Mouse (Mus musculus): ENCODE data around the gene Sumo1. TPM values are rescaled to one million over a fixed set of nuclear protein-coding genes. Genes with fewer than 3 reads are reported as not detected.

Gene Sumo1
- total RNA-seq (2012; rRNA removed) (122 and 154 TPM in 2 replicates), total RNA-seq (2014; rRNA removed) (505 and 559 TPM in 2 replicates), polyA plus RNA-seq (2012; ENCODE audit: insufficient read length, low read depth) (296 and 297 TPM in 2 replicates)

DNA sequence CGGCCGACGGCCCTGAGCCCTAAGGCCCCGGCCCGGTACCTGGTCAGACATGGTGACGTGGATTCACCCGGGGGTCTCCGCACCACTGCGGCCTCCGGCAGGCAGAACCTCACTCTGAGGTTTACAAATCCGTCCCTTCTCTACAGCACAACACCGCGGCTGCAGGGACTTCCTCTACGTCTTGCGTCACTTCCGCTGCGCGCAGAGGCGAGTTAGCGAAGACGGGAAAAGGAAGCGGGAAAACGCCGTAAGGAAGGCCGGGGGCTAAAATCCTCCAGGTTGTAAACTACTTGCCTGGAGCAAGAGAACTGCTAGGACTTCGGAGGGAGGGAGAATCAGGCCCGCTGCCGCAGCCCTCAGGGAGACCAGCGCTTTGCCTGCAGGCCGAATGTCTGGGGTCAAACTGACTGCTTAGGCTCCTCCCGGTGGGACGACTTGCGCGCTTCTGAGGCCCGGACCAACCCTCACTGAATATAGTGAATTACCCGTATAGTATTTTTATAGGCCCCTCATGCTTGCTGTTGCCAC is at the start of gene Sumo1:
Gene Sumo1 (minus strand): TSS at position 194 of the 528 bp plus-strand sequence.
- TF ChIP-seq E2F4 (IDR thresholded peaks at IDR 0.05; ENCODE audit: insufficient replicate concordance, low read depth, low read length) (peak; percentile 86; the same call in 1 of the 2 replicates), NRF1 (IDR thresholded peaks at IDR 0.05; ENCODE audit: low read depth, low read length) (0 out of 2 replicates have a peak, but pooled peaks have one; percentile 14), ZKSCAN1 (IDR thresholded peaks at IDR 0.05; ENCODE audit: borderline replicate concordance, low read depth, low read length) (no peak), POLR2A (IDR thresholded peaks at IDR 0.05; ENCODE audit: low read depth, low read length) (peak; percentile 90), MYC (IDR thresholded peaks at IDR 0.05; ENCODE audit: low read depth, low read length) (peak; percentile 63; the same call in 1 of the 2 replicates), MAX (IDR thresholded peaks at IDR 0.05; ENCODE audit: low read length) (peak; percentile 49; the same call in 1 of the 2 replicates), KAT2A (IDR thresholded peaks at IDR 0.05; ENCODE audit: insufficient replicate concordance, low read length) (peak; percentile 68; the same call in 1 of the 2 replicates), CHD2 (IDR thresholded peaks at IDR 0.05; ENCODE audit: low read length) (0 out of 2 replicates have a peak, but pooled peaks have one; percentile 36), TBP (conservative IDR thresholded peaks at IDR 0.05; ENCODE audit: low read depth, low read length) (peak; percentile 84), TCF12 (IDR thresholded peaks at IDR 0.05; ENCODE audit: low read depth, low read length) (peak; percentile 84), HCFC1 (IDR thresholded peaks at IDR 0.05; ENCODE audit: low read depth, low read length) (peak; percentile 83), ZNF384 (IDR thresholded peaks at IDR 0.05; ENCODE audit: low read depth, low read length) (no peak), ELF1 (IDR thresholded peaks at IDR 0.05; ENCODE audit: low read depth, low read length) (peak; percentile 89), SIN3A (IDR thresholded peaks at IDR 0.05; ENCODE audit: low read length) (peak; percentile 80), ZMIZ1 (IDR thresholded peaks at IDR 0.05; ENCODE audit: low read depth, low read length) (peak; percentile 89), RCOR1 (conservative IDR thresholded peaks at IDR 0.05; ENCODE audit: low read depth, low read length) (no peak), POLR2AphosphoS2 (IDR thresholded peaks at IDR 0.05; ENCODE audit: low read depth, low read length) (peak; percentile 76; the same call in 1 of the 2 replicates), MAZ (IDR thresholded peaks at IDR 0.05; ENCODE audit: low read depth, low read length) (no peak), CTCF (conservative IDR thresholded peaks at IDR 0.05 in 1 of 2, IDR thresholded peaks at IDR 0.05 in 1 of 2; ENCODE audit: low read depth in 2 of 2, low read length in 2 of 2) (no peak), EP300 (IDR thresholded peaks at IDR 0.05; ENCODE audit: low read length) (no peak), BHLHE40 (IDR thresholded peaks at IDR 0.05; ENCODE audit: low read depth, low read length) (0 out of 2 replicates have a peak, but pooled peaks have one; percentile 23), USF2 (conservative IDR thresholded peaks at IDR 0.05; ENCODE audit: low read depth, low read length) (no peak), NELFE (IDR thresholded peaks at IDR 0.05; ENCODE audit: low read depth, low read length) (peak; percentile 88), MXI1 (IDR thresholded peaks at IDR 0.05; ENCODE audit: low read depth, low read length) (peak; percentile 60), UBTF (IDR thresholded peaks at IDR 0.05; ENCODE audit: low read depth, low read length) (no peak), JUN (IDR thresholded peaks at IDR 0.05; ENCODE audit: insufficient read depth, low read depth, low read length) (no peak), IRF4 (IDR thresholded peaks at IDR 0.05; ENCODE audit: low read depth, low read length) (peak; percentile 50)
- Histone ChIP-seq H3K27ac (ENCODE audit: insufficient read depth, low read depth) (peak within 1 kb of the TSS; percentile 64), H3K4me2 (ENCODE audit: insufficient read depth, low read depth, poor library complexity, severe bottlenecking) (peak within 1 kb of the TSS; percentile 96), H3K79me2 (replicated peaks; ENCODE audit: control insufficient read depth, extremely low read depth, insufficient read depth, poor library complexity, severe bottlenecking) (peaks cover 60% of the 10 kb centered on the region), H3K9me3 (replicated peaks; ENCODE audit: low read length) (no peaks in the 10 kb centered on the region), H3K27me3 (replicated peaks) (no peaks in the 10 kb centered on the region), H3K4me3 (replicated peaks in 1 of 3; ENCODE audit: low read depth in 2 of 3, low read length in 2 of 3, poor library complexity in 1 of 3) (peak within 1 kb of the TSS; percentile 87 to 97 (median 89)), H3K4me1 (ENCODE audit: control insufficient read depth in 1 of 2, insufficient read depth in 2 of 2) (peaks cover 6 to 40% of the 10 kb centered on the region in 2 experiments; a peak in 3 of 4 replicates), H3K9ac (ENCODE audit: insufficient read depth, low read depth) (peak within 1 kb of the TSS; percentile 95), H3K36me3 (replicated peaks in 1 of 2; ENCODE audit: control insufficient read depth in 1 of 2, insufficient read depth in 1 of 2, low read length in 1 of 2) (peaks cover 2 to 27% of the 10 kb centered on the region in 2 experiments)
- DNase-seq (ENCODE audit: extremely low read depth): peak; percentile 85
- in situ Hi-C loops (cut with MboI; ENCODE audit: low pct_ligation_motif_present, low pct_unique_long_range_greater_than_20kb, low sequenced_read_pairs) (no loop called here), dilution Hi-C loops (cut with MboI; ENCODE audit: extremely low pct_ligation_motif_present, extremely low pct_unique_long_range_greater_than_20kb, low sequenced_read_pairs) (no loop called here)
